Mouse (Mus musculus) kidney, embryonic 16.5 days (tissue): ENCODE measurements around the gene Panx2. TPM values are rescaled to one million over a fixed set of nuclear protein-coding genes. Genes with fewer than 3 reads are reported as not detected.
A peak's percentile ranks its signal among the peaks of the same experiment; 100 is the strongest.

ENCODE experiments used
- ATAC-seq: fragments of 200-750 bp; cut with Nextera tagmentation; 2 replicates; pipeline ENCODE4 v1.8.0; 2017; ENCODE audit warnings: moderate TSS enrichment; ENCODE audit not compliant: low FRiP score, low TSS enrichment
- H3K27ac ChIP-seq: fragments of 300-500 bp; sonication (generic); 2 replicates; pipeline ENCODE4 v1.5.1; 2014; ENCODE audit warnings: low read length
- H3K27me3 ChIP-seq: fragments of 300-500 bp; sonication (generic); 2 replicates; pipeline ENCODE4 v1.6.1; 2014; ENCODE audit warnings: low read length, control low read depth, mixed read lengths; ENCODE audit not compliant: insufficient read depth
- H3K36me3 ChIP-seq: fragments of 300-500 bp; sonication (generic); 2 replicates; pipeline ENCODE4 v1.6.1; 2014; ENCODE audit warnings: low read length, control low read depth, mixed read lengths; ENCODE audit not compliant: insufficient read depth
- H3K4me1 ChIP-seq: fragments of 300-500 bp; sonication (generic); 2 replicates; pipeline ENCODE4 v1.6.1; 2014; ENCODE audit warnings: low read length, control low read depth, mixed read lengths; ENCODE audit not compliant: insufficient read depth
- H3K4me2 ChIP-seq: fragments of 300-500 bp; sonication (generic); replicated peaks from 2 replicates; pipeline ENCODE4 v1.6.1; 2014; ENCODE audit warnings: low read depth, low read length
- H3K4me3 ChIP-seq: fragments of 300-500 bp; sonication (generic); 2 replicates; pipeline ENCODE4 v1.5.1; 2014; ENCODE audit warnings: mild to moderate bottlenecking, low read length
- H3K9ac ChIP-seq: fragments of 300-500 bp; sonication (generic); replicated peaks from 2 replicates; pipeline ENCODE4 v1.6.1; 2014; ENCODE audit warnings: low read length
- H3K9me3 ChIP-seq: fragments of 300-500 bp; sonication (generic); 2 replicates; pipeline ENCODE4 v1.6.1; 2016; ENCODE audit warnings: low read length, control low read depth
- WGBS: fragments of 180-500 bp; shearing (Covaris S2); extraction: QIAGEN DNeasy Blood & Tissue Kit; methylation state at CpG from one replicate; pipeline ENCODE4 v1.1.7; 2014; 5-methylcytosine and 5-hydroxymethylcytosine counted together
- polyA plus RNA-seq: library from polyadenylated mRNA; unstranded; fragments of >200 nt; fragmentation: Nextera tagmentation; extraction: Ambion mirVana; gene quantifications from 2 replicates; pipeline ENCODE4 v1.2.1, GENCODE M21; 2015

Panx2 gene
- polyA plus RNA-seq, 1 experiment from 2014 or later, result 0.04 TPM

GRCm38 (mm10) chr15:89060811-89061460, 1.4 kb downstream of the Panx2 start:
- no peak overlapping the region for H3K27ac ChIP-seq
- peaks cover 8% of the 10 kb centered on the region; the same call in 1 of the 2 replicates for H3K4me1 ChIP-seq
- H3K4me3 ChIP-seq, result no peak overlapping the region
- no peaks in the 10 kb centered on the region for H3K9me3 ChIP-seq
- WGBS, result 90% methylated on average over 12 of the region's 12 CpGs
- no peak overlapping the region for H3K9ac ChIP-seq
- ATAC-seq, result no peak
- H3K4me2 ChIP-seq, result no peak overlapping the region
- no peaks in the 10 kb centered on the region for H3K36me3 ChIP-seq
- H3K27me3 ChIP-seq, result peaks cover 57% of the 10 kb centered on the region

GRCm38 (mm10) chr15:89061761-89062517, 2.4 kb downstream of the Panx2 start:
- H3K4me3 ChIP-seq, result no peak overlapping the region
- peaks cover 67% of the 10 kb centered on the region for H3K27me3 ChIP-seq
- WGBS, result 88% methylated on average over 6 of the region's 6 CpGs
- no peak overlapping the region for H3K9ac ChIP-seq
- ATAC-seq, result no peak
- H3K4me2 ChIP-seq, result no peak overlapping the region
- peaks cover 8% of the 10 kb centered on the region; the same call in 1 of the 2 replicates for H3K4me1 ChIP-seq
- H3K9me3 ChIP-seq, result no peaks in the 10 kb centered on the region
- H3K36me3 ChIP-seq, result no peaks in the 10 kb centered on the region
- no peak overlapping the region for H3K27ac ChIP-seq

- H3K36me3 ChIP-seq, result no peaks in the 10 kb centered on the region
- H3K4me2 ChIP-seq, result no peak overlapping the region
- H3K9me3 ChIP-seq, result no peaks in the 10 kb centered on the region
- no peak overlapping the region for H3K9ac ChIP-seq
- H3K27ac ChIP-seq, result no peak overlapping the region
- 81% methylated on average over 5 of the region's 5 CpGs for WGBS
- H3K4me3 ChIP-seq, result no peak overlapping the region
- H3K27me3 ChIP-seq, result peaks cover 69% of the 10 kb centered on the region
- ATAC-seq, result no peak
- peaks cover 11% of the 10 kb centered on the region for H3K4me1 ChIP-seq
Observed at GRCm38 (mm10) chr15:89062518-89062910, 3.0 kb downstream of the Panx2 start.

- Histone ChIP-seq H3K27me3 (peaks cover 69% of the 10 kb centered on the region), H3K4me2 (no peak overlapping the region), H3K4me1 (peaks cover 16% of the 10 kb centered on the region), H3K9ac (no peak overlapping the region), H3K9me3 (no peaks in the 10 kb centered on the region), H3K36me3 (no peaks in the 10 kb centered on the region), H3K27ac (no peak overlapping the region), H3K4me3 (no peak overlapping the region)
- 76% methylated on average over 7 of the region's 7 CpGs for WGBS
- ATAC-seq, result no peak
Observed at GRCm38 (mm10) chr15:89063001-89063400, 3.5 kb downstream of the Panx2 start.

GRCm38 (mm10) chr15:89063536-89063935, 4.0 kb downstream of the Panx2 start:
- Histone ChIP-seq H3K4me2 (no peak overlapping the region), H3K9me3 (no peaks in the 10 kb centered on the region), H3K36me3 (no peaks in the 10 kb centered on the region), H3K4me1 (peaks cover 17% of the 10 kb centered on the region), H3K27me3 (peaks cover 68% of the 10 kb centered on the region), H3K4me3 (no peak overlapping the region), H3K9ac (no peak overlapping the region), H3K27ac (no peak overlapping the region)
- no peak for ATAC-seq
- 59% methylated on average over 6 of the region's 6 CpGs for WGBS

GRCm38 (mm10) chr15:89064891-89065290, 5.4 kb downstream of the Panx2 start:
- H3K4me3 ChIP-seq, result no peak overlapping the region
- no peaks in the 10 kb centered on the region for H3K36me3 ChIP-seq
- no peak overlapping the region for H3K27ac ChIP-seq
- 93% methylated on average over 5 of the region's 5 CpGs for WGBS
- H3K9me3 ChIP-seq, result no peaks in the 10 kb centered on the region
- H3K9ac ChIP-seq, result no peak overlapping the region
- peaks cover 66% of the 10 kb centered on the region for H3K27me3 ChIP-seq
- peaks cover 13% of the 10 kb centered on the region; the same call in 1 of the 2 replicates for H3K4me1 ChIP-seq
- no peak overlapping the region for H3K4me2 ChIP-seq
- ATAC-seq, result no peak

GRCm38 (mm10) chr15:89067609-89068008, 8.1 kb downstream of the Panx2 start:
- 26% methylated on average over 35 of the region's 35 CpGs for WGBS
- no peak overlapping the region for H3K27ac ChIP-seq
- H3K9me3 ChIP-seq, result no peaks in the 10 kb centered on the region
- H3K4me3 ChIP-seq, result peak overlapping the region; percentile 25; the same call in 1 of the 2 replicates
- peaks cover 9% of the 10 kb centered on the region; the same call in 1 of the 2 replicates for H3K4me1 ChIP-seq
- peaks cover 42% of the 10 kb centered on the region for H3K27me3 ChIP-seq
- H3K9ac ChIP-seq, result no peak overlapping the region
- peak overlapping the region; percentile 48 for H3K4me2 ChIP-seq
- H3K36me3 ChIP-seq, result no peaks in the 10 kb centered on the region
- no peak for ATAC-seq

GRCm38 (mm10) chr15:89068226-89068625, 8.7 kb downstream of the Panx2 start:
- H3K9me3 ChIP-seq, result no peaks in the 10 kb centered on the region
- 30% methylated on average over 26 of the region's 26 CpGs for WGBS

GRCm38 (mm10) chr15:89069336-89069840, 9.9 kb downstream of the Panx2 start:
- H3K27ac ChIP-seq, result no peak overlapping the region
- no peak overlapping the region for H3K4me2 ChIP-seq
- H3K27me3 ChIP-seq, result peaks cover 37% of the 10 kb centered on the region
- H3K36me3 ChIP-seq, result no peaks in the 10 kb centered on the region
- no peak overlapping the region for H3K9ac ChIP-seq
- H3K4me1 ChIP-seq, result peaks cover 9% of the 10 kb centered on the region; the same call in 1 of the 2 replicates
- no peaks in the 10 kb centered on the region for H3K9me3 ChIP-seq
- WGBS, result 73% methylated on average over 19 of the region's 19 CpGs
- H3K4me3 ChIP-seq, result no peak overlapping the region
- no peak for ATAC-seq

More at GRCm38 (mm10) chr15:89068226-89068625, 8.7 kb downstream of the Panx2 start:
- Histone ChIP-seq H3K4me3 (peak overlapping the region; percentile 25; the same call in 1 of the 2 replicates), H3K4me1 (peaks cover 9% of the 10 kb centered on the region; the same call in 1 of the 2 replicates), H3K9ac (no peak overlapping the region), H3K27ac (no peak overlapping the region), H3K27me3 (peaks cover 40% of the 10 kb centered on the region), H3K36me3 (no peaks in the 10 kb centered on the region), H3K4me2 (peak overlapping the region; percentile 48)
- no peak for ATAC-seq

GRCm38 (mm10) chr15:89070606-89071005, 11.1 kb downstream of the Panx2 start:
- WGBS, result 72% methylated on average over 24 of the region's 24 CpGs
- no peak for ATAC-seq
- no peaks in the 10 kb centered on the region for H3K36me3 ChIP-seq
- no peaks in the 10 kb centered on the region for H3K9me3 ChIP-seq
- peaks cover 20% of the 10 kb centered on the region for H3K4me1 ChIP-seq
- peaks cover 35% of the 10 kb centered on the region for H3K27me3 ChIP-seq
- H3K9ac ChIP-seq, result no peak overlapping the region
- no peak overlapping the region for H3K4me2 ChIP-seq
- no peak overlapping the region for H3K27ac ChIP-seq
- no peak overlapping the region for H3K4me3 ChIP-seq
